Mouse (Mus musculus) frontal cortex, postnatal 10 days (tissue): Measurements from ENCODE around the gene Kcnj9.
A peak's percentile ranks its signal among the peaks of the same experiment; 100 is the strongest.

Experiments
- DNase-seq, 2 experiments: peaks; one replicate each; pipeline ENCODE4 v3.0.0; 2022; ENCODE audit warnings: low spot score in 2 of 2, mixed read lengths in 1 of 2

The Kcnj9 gene

DNA sequence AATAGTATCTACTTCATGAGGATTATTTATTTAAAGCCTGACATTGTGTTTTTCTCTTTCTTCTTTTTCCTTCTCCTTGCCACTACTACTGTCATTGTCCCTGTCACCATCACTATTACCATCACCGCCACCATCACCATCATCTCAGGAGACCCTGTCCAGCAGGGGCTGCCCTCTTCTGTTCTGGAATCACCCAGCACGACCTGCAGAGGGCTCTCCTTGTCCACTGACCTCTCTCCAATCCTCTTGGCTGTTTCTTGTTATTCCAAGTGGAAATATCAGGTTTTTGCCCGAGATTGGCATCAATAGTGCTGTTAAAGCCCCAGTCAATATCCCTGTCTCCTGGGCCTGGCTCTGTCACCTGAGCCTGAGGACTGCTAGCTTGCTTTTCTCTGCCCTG lies 4.4 kb upstream of the Kcnj9 start:
- DNase-seq: no peak

DNA sequence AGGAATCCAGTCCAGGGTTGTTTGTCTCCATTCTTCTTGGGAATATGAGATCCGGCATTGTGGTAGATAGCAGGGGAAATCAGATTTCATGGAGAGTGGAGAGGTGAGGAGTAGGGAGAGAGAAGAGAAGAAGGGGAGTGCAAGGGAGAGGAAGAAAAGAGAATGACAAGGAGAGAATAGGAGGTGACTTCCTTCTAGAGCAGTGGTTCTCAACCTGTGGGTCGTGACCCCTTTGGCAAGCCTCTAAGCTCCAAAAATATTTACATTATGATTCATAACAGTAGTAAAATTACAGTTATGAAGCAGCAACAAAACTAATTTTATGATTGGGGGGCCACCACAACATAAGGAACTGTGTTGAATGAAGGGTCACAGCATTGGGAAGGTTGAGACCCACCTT lies 3.8 kb upstream of the Kcnj9 start:
- no peak for DNase-seq

GRCm38 (mm10) chr1:172331422-172331947 lies 2.4 kb upstream of the Kcnj9 start:
- no peak for DNase-seq

GRCm38 (mm10) chr1:172329616-172330015 lies 498 bp upstream of the Kcnj9 start:
- no peak for DNase-seq

DNA sequence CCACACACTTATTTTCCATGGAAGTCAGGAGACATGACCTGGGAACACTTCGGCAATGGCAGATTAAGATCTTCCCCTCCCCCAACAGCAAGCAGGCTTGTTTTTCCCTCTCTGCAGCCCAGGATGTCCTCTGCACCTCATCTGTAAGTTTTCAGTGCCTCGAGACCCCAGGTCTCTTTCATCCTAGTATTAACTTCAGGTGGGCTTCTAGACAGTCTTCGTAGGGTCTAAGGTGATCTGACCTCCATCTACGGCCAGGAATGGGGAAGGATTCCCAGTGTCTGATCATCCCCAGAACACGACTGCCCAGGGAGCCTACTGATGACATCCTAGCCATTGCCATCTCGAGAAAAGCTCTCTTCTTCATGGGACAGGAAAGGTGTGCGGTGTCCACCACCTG lies 657 bp downstream of the Kcnj9 start:
- no peak for DNase-seq

- no peak for DNase-seq
Measured at GRCm38 (mm10) chr1:172328041-172328440, 1.1 kb downstream of the Kcnj9 start.

- no peak for DNase-seq
Measured at GRCm38 (mm10) chr1:172327206-172328001, 1.7 kb downstream of the Kcnj9 start.

DNA sequence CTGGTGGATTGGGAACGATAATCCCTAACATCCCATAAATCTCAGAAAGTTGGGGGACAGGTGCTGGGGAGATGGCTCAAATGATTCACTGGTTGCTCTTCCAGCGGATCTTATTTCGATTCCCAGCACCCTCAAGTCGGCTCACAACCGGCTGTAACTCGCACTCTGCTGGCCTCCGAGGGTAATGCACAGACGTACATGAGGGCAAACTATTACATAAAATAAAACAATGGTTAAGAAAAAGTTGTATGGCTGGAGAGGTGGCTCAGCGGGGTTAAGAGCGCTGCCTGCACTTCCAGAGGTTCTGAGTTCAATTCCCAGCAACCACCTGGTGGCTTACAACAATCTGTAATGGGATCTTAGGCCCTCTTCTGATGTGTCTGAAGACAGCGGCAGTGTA lies 2.4 kb downstream of the Kcnj9 start:
- no peak for DNase-seq

- DNase-seq: no peak
Measured at GRCm38 (mm10) chr1:172325680-172326535, 3.2 kb downstream of the Kcnj9 start.

- DNase-seq: no peak
Measured at GRCm38 (mm10) chr1:172324725-172325124, 4.4 kb downstream of the Kcnj9 start.

GRCm38 (mm10) chr1:172323801-172324359 lies 5.2 kb downstream of the Kcnj9 start:
- DNase-seq: no peak

DNA sequence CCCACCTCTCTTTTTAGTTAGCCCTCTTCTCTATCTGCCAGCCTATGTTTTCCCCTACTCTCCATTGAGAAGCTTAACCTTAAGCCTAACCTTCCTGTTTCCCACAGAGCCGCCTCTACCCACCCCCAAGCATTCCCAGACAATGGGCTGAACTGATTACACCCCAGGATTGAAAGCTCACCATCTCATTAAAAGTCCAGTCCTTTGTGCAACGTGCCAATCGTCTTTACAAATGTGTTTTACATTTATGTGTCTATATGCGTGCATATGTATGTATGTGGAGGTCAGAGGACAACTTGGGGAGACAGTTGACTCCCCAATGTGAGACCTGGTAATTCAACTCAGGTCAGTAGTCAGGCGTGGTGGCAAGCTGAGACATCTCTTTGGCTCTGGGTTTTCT lies 5.8 kb downstream of the Kcnj9 start:
- no peak for DNase-seq

DNA sequence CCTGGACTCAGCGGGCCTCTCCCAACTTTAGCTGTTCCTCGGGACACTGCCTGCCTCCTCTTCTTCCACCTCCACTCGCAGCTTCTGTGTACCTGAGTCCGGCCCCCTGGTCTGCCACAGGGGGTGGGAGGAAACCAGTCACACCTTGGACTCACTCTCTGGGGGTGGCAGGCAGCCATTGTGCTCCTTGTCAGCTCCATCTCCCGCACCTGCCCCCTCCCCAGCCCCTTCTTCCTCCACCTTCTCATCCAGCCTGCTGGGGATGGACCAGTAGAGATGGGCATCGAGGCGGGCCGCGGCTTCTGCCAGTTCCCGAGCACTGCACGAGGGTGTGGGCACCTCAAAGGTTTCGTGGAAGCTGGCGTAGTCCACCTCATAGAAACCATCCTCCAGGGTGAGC lies 6.4 kb downstream of the Kcnj9 start:
- DNase-seq: no peak

- peak in 1 of 2 experiments; percentile 25 for DNase-seq
Measured at GRCm38 (mm10) chr1:172319921-172320411, 9.2 kb downstream of the Kcnj9 start.

- DNase-seq: peak in 1 of 2 experiments; percentile 25
Measured at GRCm38 (mm10) chr1:172319346-172319745, 9.8 kb downstream of the Kcnj9 start.

DNA sequence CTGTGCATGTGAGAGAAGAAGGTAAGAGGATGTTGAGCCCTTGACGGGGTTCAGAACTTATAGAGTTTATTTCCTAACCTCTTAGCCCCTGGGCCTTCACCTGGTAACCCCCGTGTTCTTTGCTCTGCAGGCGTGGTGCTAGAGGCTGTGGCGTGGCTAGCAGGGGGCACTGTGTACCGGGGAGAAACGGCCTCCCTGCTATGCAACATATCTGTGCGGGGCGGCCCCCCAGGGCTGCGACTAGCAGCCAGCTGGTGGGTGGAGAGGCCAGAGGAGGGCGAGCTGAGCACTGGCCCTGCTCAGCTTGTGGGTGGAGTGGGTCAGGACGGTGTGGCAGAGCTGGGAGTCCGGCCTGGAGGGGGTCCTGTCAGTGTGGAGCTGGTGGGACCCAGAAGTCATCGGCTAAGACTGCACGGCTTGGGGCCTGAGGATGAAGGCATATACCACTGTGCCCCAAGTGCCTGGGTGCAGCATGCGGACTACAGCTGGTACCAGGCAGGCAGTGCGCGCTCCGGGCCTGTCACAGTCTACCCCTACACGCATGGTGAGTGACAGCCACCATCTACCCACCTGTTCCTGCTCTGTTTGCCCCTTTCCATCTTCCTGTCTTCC lies 10.6 kb downstream of the Kcnj9 start:
- DNase-seq: peak in 1 of 2 experiments; percentile 18

DNA sequence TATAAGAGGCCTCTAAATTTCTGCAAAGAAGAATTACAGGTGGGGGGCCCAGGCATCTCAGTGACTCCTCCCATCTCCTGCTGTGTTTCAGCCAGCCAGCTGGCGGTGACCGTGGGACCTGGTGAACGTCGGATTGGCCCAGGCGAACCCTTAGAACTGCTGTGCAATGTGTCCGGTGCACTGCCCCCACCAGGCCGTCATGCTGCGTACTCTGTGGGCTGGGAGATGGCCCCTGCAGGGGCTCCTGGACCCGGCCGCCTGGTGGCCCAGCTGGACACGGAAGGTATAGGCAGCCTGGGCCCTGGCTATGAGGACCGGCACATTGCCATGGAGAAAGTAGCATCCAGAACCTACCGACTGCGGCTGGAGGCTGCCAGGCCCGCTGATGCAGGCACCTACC lies 11.2 kb downstream of the Kcnj9 start:
- peak in 1 of 2 experiments; percentile 25 for DNase-seq

DNA sequence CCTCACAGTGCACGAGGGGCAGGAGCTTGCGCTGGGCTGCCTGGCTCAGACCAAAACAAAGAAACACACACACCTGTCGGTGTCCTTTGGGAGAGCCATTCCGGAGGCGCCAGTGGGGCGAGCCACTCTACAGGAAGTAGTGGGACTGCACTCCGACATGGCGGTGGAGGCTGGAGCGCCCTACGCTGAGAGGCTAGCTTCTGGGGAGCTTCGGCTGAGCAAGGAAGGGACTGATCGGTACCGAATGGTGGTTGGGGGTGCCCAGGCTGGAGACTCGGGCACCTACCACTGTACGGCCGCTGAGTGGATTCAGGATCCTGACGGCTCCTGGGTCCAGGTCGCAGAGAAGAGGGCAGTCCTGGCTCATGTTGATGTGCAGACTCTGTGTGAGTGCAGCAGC lies 11.7 kb downstream of the Kcnj9 start:
- no peak for DNase-seq

GRCm38 (mm10) chr1:172314911-172315310 lies 14.2 kb downstream of the Kcnj9 start:
- no peak for DNase-seq

GRCm38 (mm10) chr1:172313613-172314411 lies 15.3 kb downstream of the Kcnj9 start:
- peak in 1 of 2 experiments; percentile 24 for DNase-seq
